Mouse (Mus musculus) embryonic fibroblast, embryonic 13.5 days (primary cell): ENCODE data around the gene Psen2.

Experiments
- CTCF ChIP-seq: IDR thresholded peaks from 2 replicates; pipeline ENCODE4 v1.5.1; 2011; ENCODE audit warnings: mild to moderate bottlenecking, control low read depth, low read length, moderate library complexity, borderline replicate concordance; ENCODE audit not compliant: insufficient read depth
- POLR2A ChIP-seq: IDR thresholded peaks from 2 replicates; pipeline ENCODE4 v1.6.1; 2011; ENCODE audit warnings: low read depth, mild to moderate bottlenecking, control low read depth, low read length, moderate library complexity

- TF ChIP-seq POLR2A = no peak
- no peak for TF ChIP-seq CTCF
These were observed 76.9 kb downstream of the Psen2 start for GRCm38 (mm10) chr1:180186371-180186770.
